Mouse (Mus musculus) bone marrow, adult 2 months (tissue): Measurements from ENCODE around the gene Ift52.

ENCODE experiments used
- CTCF ChIP-seq: fragments of 200-500 bp; IDR thresholded peaks from 2 replicates; pipeline ENCODE4 v1.5.1; 2011; ENCODE audit warnings: low read length, control low read depth; ENCODE audit not compliant: control insufficient read depth, insufficient read depth
- POLR2A ChIP-seq: fragments of 200-500 bp; IDR thresholded peaks from 2 replicates; pipeline ENCODE4 v1.6.1; 2011; ENCODE audit warnings: low read depth, mild to moderate bottlenecking, control low read depth, low read length, borderline replicate concordance; ENCODE audit not compliant: control insufficient read depth

- TF ChIP-seq POLR2A (no peak), CTCF (no peak)
These were observed 25.6 kb upstream of the Ift52 start for GRCm38 (mm10) chr2:162991394-162992083.
